Mouse (Mus musculus): Measurements from ENCODE around the gene Herc3.
"Not testable (repeated sequence)": the region's sequence is repeated elsewhere in the genome, so short reads cannot be mapped to it uniquely, and the experiment has no call there.

Gene Herc3

GRCm38 (mm10) chr6:58831232-58832009 is at the start of gene Herc3:
Herc3 (plus strand) TSS chr6:58831465.
- DNase-seq (ENCODE audit: low read depth, low spot score) = peak; percentile 61

DNA sequence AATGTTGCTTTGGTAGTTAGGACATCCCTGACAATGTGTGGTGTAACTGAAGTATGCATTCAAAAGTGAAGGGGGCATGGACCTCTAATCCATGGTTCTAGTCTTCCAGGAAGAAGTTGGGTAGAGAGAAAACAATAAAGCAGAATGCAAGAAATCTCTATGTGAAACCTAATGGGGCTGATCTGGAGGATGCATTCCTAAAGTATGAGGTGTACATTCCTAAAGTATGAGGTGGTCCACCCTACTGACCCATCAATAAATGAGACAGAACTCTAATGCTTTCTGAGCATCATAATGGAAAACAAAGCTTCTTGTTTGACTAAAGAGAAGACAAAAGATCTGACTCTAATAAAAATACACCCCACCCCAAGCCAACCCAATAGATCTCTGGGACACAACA is 29.9 kb upstream of the Herc3 start:
- DNase-seq (ENCODE audit: low read depth, low spot score) = no peak

DNA sequence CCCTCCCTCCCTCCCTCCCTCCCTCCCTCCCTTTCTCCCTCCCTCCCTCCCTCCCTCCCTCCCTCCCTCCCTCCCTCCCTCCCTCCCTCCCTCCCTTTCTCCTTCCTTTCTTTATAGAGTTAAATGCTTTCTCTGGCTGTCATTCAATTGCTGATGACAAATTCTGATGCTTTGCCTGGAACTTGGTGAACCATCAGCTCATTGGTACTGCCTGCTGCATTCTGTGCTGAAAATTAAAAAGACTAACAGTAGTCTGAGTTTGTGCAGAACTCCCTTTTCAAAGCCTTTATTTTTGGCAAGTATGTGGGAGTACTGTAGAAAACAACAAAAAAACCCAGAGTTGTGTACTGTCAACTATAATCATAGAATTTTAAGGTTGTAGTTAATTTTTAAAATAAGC is 16.9 kb upstream of the Herc3 start:
- no peak for DNase-seq (ENCODE audit: low read depth, low spot score)

DNA sequence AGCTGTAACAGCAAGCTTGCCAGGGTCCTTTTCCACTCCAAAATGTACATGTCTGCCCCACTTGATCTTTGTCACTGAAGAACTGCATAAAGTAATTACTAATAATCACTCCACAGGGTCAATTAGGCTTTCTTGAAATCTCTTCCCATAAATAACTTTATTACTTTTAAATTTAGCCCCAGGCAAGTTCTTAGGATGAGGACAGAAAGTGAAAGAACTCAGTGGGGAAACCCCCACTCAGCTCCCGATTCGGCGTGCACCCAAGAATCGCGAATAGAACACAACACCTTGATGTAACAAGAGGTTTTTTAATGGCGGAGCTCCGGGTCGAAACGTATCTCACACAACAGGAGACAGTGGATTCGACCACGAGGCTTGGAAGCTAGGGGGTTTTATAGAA is 14.2 kb upstream of the Herc3 start:
- not testable (repeated sequence) for DNase-seq (ENCODE audit: low read depth, low spot score)

GRCm38 (mm10) chr6:58825619-58826018 is 5.6 kb upstream of the Herc3 start:
- no peak for DNase-seq (ENCODE audit: low read depth, low spot score)

DNA sequence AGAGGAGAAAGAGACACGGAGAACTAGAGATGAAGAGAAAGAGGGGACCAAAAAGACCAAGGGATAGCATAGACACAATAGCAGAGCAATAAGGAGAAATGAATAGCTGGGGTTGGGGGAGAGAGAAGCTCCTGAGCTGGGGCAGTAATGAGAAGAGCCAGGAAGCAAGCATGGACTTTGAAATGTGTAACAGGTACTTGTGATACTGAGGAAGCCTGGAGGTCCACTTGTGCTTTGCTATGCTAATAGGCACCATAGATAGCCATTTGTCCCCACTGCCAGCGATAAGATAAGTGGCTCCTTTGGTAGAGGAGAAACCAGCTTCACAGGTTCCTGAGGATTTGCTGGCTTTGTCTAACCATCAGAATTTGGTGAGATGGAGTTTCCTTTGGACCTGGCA is 5.2 kb upstream of the Herc3 start:
- no peak for DNase-seq (ENCODE audit: low read depth, low spot score)

DNA sequence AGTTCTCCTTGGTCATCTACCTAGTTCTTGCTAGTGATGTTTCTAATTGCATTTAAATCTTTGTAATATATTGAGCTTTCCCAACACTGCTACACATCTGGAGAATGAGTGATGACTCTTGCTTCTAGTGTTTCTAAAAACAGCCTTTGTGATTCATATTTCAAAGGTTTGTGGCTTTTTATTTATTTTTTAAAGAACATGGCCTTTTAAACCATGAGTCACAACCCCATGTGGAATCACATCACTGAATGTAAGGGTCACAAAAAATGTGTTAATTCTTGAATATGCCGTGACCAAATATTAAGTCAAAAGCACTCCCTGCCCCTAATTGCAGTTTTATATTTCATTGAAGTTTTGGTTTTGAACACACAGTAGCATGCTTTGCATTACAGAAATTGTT is 2.7 kb upstream of the Herc3 start:
- no peak for DNase-seq (ENCODE audit: low read depth, low spot score)

- no peak for DNase-seq (ENCODE audit: low read depth, low spot score)
Observed at GRCm38 (mm10) chr6:58830840-58831231, 429 bp upstream of the Herc3 start.

DNA sequence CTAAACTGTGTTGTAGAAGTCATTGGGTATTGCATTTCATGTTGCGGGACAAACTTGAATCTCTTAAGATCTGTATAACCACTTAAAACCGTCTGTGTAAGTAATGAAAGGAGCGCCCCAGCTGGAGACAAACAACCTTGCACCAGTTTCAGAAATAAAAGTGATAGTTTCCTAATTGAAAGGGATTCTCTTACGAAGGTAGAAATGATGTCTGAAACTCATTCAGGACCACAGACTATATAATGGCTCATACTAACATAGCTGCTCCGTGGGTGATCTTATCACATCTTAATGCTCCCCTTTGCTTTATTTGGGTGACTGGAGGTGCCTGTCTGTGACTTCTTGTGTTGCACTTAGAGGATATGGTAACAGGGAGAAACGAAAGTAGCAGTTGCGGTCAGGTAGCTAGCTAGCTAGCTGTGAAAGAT is 1.3 kb downstream of the Herc3 start:
- DNase-seq (ENCODE audit: low read depth, low spot score) = no peak

DNA sequence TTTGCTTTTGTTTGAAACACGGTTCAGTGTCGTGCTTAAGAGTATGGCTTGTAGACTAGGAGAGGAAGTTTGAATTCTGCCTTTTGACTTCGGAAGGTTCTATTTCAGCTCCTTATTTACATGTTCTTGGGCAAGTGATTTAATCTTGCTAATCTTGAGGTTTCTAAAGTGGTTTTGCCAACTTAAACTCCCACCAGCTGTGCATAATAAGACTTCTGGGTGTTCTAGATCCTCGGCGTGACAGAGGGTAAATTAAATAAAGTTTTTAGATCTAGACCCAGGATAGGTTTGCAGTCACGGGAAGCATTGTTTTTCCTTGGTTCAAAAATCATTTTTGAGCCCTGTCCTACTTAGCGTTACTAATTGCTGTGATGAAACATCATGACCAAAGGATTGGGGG is 3.2 kb downstream of the Herc3 start:
- DNase-seq (ENCODE audit: low read depth, low spot score) = no peak

DNA sequence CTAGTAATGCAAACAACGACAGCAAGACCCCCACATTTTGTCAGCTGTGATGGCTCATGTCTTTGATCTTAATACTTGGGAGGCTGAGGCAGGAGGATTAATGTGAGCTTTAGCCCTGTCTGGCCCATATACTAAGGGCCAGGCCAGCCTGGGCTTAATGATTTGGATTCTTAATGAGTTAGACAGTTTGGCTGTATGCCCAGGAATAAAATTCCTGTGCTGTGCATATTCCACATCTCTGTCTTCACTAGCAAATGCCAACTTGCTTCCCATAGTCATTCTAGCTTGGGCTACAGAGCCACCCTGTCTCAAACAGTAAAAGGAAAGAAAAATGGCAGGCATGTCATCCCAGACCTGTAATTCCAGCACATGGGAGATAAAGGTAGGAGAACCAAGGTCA is 4.3 kb downstream of the Herc3 start:
- DNase-seq (ENCODE audit: low read depth, low spot score) = no peak

- no peak for DNase-seq (ENCODE audit: low read depth, low spot score)
Observed at GRCm38 (mm10) chr6:58836476-58836875, 5.2 kb downstream of the Herc3 start.

- no peak for DNase-seq (ENCODE audit: low read depth, low spot score)
Observed at GRCm38 (mm10) chr6:58837917-58838316, 6.7 kb downstream of the Herc3 start.

DNA sequence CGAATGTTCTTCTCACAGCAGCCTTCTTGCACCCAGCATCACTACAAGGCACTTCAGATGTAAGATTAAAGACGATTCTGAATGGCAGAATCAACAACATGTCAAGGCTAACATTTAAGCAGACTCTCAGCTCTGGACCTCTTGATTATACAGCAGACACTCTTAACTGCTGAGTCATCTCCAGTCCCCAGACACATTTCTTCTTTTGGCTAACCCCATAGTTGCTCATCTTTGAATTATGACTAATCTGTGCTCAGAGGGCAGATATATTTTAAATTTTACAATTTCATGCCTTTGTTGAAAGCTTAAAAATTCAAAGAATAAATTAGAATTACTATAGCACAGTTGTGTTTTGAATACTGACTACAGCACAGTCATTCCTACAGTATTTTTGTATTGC is 9.9 kb downstream of the Herc3 start:
- no peak for DNase-seq (ENCODE audit: low read depth, low spot score)

DNA sequence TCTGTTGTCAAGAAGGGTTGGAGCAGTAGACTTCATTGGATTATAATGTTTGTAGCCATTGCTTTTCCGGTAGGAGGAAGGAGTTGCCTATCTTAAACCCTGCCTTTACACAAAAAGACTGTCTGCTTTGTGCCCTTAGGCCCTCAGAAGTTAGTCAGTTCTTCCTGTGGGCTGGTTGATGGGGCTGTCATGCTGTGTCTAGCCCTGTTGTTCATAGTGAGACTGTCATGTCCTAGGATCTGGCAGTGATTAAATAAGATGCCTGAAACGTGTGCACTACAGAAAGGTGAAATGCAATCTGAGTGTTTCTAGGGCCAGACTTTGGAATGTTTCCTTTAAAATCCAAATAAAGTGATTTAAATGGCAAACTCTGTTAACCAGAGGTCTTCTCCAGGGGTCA is 10.9 kb downstream of the Herc3 start:
- DNase-seq (ENCODE audit: low read depth, low spot score) = no peak

GRCm38 (mm10) chr6:58843580-58843979 is 12.3 kb downstream of the Herc3 start:
- no peak for DNase-seq (ENCODE audit: low read depth, low spot score)

DNA sequence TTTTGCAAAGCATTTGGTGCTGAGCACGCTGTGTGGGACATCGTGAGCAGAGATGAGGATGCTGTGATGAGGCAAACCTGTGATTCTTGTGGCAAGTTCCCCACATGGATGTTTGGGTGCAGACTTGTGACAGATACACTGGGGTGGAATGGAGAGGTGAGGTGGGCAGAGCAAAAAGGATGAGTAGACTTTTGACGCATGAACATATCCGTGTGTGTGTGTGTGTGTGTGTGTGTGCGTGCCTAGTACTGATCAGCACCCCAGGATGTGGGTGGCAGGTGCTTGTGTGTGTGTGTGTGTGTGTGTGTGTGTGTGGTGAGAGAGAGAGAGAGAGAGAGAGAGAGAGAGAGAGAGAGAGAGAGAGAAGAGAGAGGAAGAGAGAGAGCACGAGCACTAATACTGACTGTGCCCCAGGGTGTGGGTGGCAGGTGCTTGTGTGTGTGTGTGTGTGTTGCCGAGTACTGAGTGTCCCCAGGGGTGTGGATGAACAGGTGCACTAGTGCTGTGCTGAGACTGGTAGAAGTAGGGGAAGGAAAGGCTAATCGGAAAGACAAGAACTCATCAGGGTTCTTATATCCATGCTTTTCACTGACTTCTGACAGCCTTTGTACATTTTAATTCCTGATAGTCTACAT is 13.0 kb downstream of the Herc3 start:
- no peak for DNase-seq (ENCODE audit: low read depth, low spot score)

- no peak for DNase-seq (ENCODE audit: low read depth, low spot score)
Observed at GRCm38 (mm10) chr6:58846850-58847692, 15.8 kb downstream of the Herc3 start.

DNA sequence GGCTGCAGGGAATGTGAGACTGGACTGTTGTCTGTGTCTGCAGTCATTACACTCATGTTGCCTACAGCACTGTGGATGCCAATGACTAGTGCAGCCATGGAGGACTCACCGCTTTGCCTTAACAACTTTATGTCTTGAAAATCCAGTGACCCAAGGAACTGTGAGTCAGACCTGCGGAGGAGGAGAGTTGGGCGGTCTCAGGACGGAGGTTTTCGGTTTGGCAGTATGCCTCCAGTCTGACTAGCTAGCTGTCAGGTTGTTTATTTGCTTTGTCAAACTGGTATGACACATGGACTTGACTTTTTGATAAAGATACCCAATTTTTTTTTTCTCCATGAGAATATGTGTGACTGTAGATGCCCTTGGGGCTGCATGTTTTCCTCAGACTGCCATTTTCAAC is 16.6 kb downstream of the Herc3 start:
- DNase-seq (ENCODE audit: low read depth, low spot score) = no peak

- DNase-seq (ENCODE audit: low read depth, low spot score) = no peak
Observed at GRCm38 (mm10) chr6:58849356-58849755, 18.1 kb downstream of the Herc3 start.

DNA sequence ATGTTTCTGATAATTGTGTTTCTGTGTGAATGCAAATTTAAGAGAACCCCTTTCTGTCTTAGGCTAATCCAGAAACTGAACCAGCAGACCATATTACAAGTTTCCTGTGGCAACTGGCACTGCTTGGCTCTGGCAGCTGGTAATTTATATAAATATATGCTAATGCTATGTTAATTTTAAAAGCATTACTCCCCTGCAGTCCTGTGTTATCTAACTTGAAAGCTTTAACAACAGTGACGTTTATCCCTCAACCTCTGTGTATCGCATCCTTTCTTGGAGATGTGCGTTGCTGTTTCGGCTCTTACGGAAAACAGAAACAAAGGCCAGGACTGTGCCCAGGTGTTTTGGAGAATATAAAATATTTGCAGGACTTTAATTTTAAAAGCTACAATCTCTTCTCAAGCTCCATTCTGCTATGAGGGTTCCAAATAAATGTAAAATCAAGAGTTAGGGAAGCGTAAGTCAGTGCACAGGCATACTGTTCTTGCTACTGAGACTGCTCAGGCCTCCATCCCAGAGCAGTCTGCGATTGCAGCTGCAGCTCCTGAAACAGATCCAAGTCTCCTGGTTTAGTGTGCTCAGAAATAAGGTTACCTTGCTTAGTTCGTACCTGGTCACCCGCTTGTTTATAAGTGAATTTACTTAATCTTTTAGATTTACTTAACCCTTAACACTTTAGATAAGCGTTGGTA is 24.6 kb downstream of the Herc3 start:
- DNase-seq (ENCODE audit: low read depth, low spot score) = no peak

- no peak for DNase-seq (ENCODE audit: low read depth, low spot score)
Observed at GRCm38 (mm10) chr6:58856494-58856893, 25.2 kb downstream of the Herc3 start.

All from embryo, embryonic 11.5 days (tissue).